Mouse (Mus musculus) bone marrow, adult 2 months (tissue): ENCODE data around the gene Plpp3. TPM values are rescaled to one million over a fixed set of nuclear protein-coding genes. Genes with fewer than 3 reads are reported as not detected.

Source experiments
- H3K27ac ChIP-seq: fragments of 200-500 bp; 2 replicates; pipeline ENCODE4 v1.5.1; 2012; ENCODE audit warnings: low read depth, mild to moderate bottlenecking, control low read depth, inconsistent platforms, low read length; ENCODE audit not compliant: control insufficient read depth, poor library complexity, insufficient read depth
- H3K4me1 ChIP-seq: fragments of 200-500 bp; 2 replicates; pipeline ENCODE4 v1.6.1; 2011; ENCODE audit warnings: low read length; ENCODE audit not compliant: control insufficient read depth, insufficient read depth
- H3K4me3 ChIP-seq: fragments of 200-500 bp; replicated peaks from 2 replicates; pipeline ENCODE3; 2011; ENCODE audit warnings: mild to moderate bottlenecking, low read depth, low read length, control low read depth; ENCODE audit not compliant: control insufficient read depth
- CTCF ChIP-seq: fragments of 200-500 bp; IDR thresholded peaks from 2 replicates; pipeline ENCODE4 v1.5.1; 2011; ENCODE audit warnings: low read length, control low read depth; ENCODE audit not compliant: control insufficient read depth, insufficient read depth
- POLR2A ChIP-seq: fragments of 200-500 bp; IDR thresholded peaks from 2 replicates; pipeline ENCODE4 v1.6.1; 2011; ENCODE audit warnings: low read depth, mild to moderate bottlenecking, control low read depth, low read length, borderline replicate concordance; ENCODE audit not compliant: control insufficient read depth
- WGBS: fragments of 180-500 bp; shearing (Covaris S2); methylation state at CpG from one replicate; pipeline ENCODE4 v1.1.7; 2018; 5-methylcytosine and 5-hydroxymethylcytosine counted together
- polyA plus RNA-seq: library from polyadenylated mRNA; stranded (reverse); fragments of >200 nt; gene quantifications from 2 replicates; pipeline ENCODE4 v1.2.4, GENCODE M21; 2011; ENCODE audit warnings: low replicate concordance; ENCODE audit not compliant: missing spikeins, insufficient read depth, insufficient read length

The Plpp3 gene
- polyA plus RNA-seq, 1 experiment, result 7.9 TPM

DNA sequence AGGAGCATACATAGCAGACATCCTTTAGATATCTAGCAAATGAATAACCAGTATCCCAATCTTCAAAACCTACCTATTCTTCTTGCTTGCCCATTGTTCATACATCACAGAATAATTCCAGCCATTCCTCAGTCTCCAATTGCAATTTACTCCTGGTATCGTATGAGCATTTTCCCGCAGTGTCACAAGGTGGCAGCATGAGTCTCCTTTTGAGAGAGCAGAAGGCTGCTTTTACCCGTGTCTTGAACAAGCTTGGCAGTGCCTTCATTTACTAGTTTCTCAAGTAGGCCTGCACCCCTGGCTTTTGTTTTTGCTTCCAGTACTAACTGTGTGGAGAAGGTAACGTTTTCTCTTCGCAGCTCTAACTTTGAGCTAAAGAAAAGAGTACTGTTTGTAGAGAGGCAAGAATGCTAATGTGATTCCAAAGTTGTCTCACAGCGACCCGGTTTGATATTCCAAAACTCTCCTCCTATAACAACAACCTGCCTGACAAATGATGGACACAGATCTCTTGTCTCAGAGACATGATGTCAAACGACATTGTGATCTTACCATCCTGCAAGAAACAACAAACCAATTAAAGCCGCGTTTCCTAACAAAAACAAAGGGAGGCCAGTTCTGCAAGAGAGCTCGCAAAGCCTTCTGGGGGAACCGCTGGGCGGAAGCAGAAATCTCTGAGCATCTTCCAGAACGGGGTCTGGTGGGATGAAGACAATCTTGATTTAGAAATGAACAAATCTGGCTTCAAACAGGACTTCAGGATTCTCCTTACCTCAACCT is 5.0 kb upstream of the Plpp3 start:
- WGBS, result 49% methylated on average over 14 of the region's 14 CpGs
- Histone ChIP-seq H3K27ac (no peak overlapping the region), H3K4me1 (no peaks in the 10 kb centered on the region), H3K4me3 (no peak overlapping the region)
- TF ChIP-seq POLR2A, result no peak
- peak; percentile 39 for TF ChIP-seq CTCF

DNA sequence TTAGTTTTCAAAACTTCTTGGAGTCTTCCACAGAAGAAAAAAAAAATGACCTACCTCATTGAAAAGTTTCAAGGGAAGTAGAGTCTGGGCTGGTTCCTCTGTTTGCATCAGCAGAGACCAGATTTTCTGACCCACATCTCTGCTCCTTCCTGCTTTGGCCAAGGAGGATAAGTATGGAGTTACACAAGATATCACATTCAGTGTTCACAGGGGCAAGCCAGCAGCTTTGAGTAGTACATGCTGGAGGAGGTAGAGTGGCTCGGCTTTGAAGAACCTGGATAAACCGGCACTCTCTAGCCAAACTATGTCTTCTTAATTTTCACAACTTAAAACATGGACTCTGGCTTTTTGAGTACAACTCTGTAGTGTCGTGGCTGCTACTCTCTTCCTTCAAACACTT is 3.9 kb upstream of the Plpp3 start:
- Histone ChIP-seq H3K4me1 (no peaks in the 10 kb centered on the region), H3K4me3 (no peak overlapping the region), H3K27ac (no peak overlapping the region)
- no peak for TF ChIP-seq CTCF
- no peak for TF ChIP-seq POLR2A
- WGBS, result 65% methylated on average over 3 of the region's 3 CpGs

DNA sequence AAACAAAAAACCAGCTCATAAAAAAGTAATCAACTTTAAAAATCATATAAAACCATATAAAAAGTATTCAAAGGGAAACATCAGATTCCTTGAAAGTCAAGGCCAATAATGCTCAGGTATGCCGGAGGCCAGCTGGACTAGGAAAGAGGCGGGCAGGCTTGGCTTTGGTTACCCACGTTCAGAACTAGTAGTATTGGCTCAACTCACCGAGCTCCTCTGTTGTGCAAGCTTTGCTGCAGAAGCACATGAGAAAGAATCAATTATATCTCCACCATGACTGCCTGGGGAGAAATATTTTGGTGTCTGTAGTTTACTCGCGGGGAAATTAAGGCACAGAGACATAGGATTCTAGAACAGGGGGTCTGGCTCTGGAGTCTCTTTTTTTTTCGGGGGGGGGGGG is 866 bp upstream of the Plpp3 start:
- no peak overlapping the region for H3K4me3 ChIP-seq
- WGBS, result 55% methylated on average over 7 of the region's 7 CpGs

DNA sequence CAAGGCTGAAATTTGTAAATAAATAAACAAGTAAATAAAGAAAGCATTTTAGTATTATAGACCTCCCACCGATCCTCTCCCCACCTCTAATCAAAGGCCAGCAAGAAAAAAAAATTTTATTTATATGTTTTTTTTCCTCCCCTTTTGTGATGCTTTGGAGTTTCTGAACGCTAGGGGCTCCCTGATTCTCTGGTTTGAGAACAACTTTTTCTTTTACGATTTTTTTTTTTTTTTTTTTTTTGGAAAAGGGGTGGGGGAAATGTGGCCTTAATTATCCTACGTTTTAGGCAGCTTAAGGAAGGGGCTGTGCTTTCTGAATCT is 232 bp upstream of the Plpp3 start:
- Histone ChIP-seq H3K27ac (no peak overlapping the region), H3K4me1 (no peaks in the 10 kb centered on the region; the same call in 1 of the 2 replicates), H3K4me3 (peak overlapping the region; percentile 71)
- WGBS, result 0% methylated on average over 4 of the region's 4 CpGs
- TF ChIP-seq CTCF (no peak), POLR2A (no peak)

More for the DNA sequence above, 866 bp upstream of the Plpp3 start:
- Histone ChIP-seq H3K27ac (no peak overlapping the region), H3K4me1 (no peaks in the 10 kb centered on the region; the same call in 1 of the 2 replicates)
- TF ChIP-seq CTCF, result no peak
- TF ChIP-seq POLR2A, result no peak

DNA sequence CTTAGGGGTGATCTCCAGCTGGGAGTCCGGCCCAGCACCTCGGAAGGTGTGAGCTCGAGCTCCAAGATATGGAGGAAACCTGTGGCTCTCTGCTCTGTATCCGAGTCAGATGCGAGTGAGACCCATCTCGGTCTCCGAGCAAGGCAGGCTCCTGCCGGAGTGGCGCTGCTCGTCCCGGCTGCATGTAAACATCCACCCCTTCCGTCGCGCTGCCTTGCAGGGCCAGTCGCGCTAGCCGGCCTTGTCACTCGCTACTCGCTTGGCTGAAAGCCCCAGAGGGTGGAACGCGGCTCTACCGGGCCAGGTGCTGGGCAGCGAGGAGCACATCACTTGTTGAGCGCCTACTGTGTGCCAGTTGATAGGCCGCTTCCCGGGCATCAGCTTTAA is 1.0 kb downstream of the Plpp3 start:
- H3K27ac ChIP-seq, result peak overlapping the region; percentile 3; the same call in 1 of the 2 replicates
- peak overlapping the region; percentile 64 for H3K4me3 ChIP-seq
- peak; percentile 0; the same call in 1 of the 2 replicates for TF ChIP-seq CTCF
- TF ChIP-seq POLR2A, result 0 out of 2 replicates have a peak, but pooled peaks have one; percentile 25
- no peaks in the 10 kb centered on the region; the same call in 1 of the 2 replicates for H3K4me1 ChIP-seq
- WGBS, result under 1% methylated on average over 26 of the region's 26 CpGs

DNA sequence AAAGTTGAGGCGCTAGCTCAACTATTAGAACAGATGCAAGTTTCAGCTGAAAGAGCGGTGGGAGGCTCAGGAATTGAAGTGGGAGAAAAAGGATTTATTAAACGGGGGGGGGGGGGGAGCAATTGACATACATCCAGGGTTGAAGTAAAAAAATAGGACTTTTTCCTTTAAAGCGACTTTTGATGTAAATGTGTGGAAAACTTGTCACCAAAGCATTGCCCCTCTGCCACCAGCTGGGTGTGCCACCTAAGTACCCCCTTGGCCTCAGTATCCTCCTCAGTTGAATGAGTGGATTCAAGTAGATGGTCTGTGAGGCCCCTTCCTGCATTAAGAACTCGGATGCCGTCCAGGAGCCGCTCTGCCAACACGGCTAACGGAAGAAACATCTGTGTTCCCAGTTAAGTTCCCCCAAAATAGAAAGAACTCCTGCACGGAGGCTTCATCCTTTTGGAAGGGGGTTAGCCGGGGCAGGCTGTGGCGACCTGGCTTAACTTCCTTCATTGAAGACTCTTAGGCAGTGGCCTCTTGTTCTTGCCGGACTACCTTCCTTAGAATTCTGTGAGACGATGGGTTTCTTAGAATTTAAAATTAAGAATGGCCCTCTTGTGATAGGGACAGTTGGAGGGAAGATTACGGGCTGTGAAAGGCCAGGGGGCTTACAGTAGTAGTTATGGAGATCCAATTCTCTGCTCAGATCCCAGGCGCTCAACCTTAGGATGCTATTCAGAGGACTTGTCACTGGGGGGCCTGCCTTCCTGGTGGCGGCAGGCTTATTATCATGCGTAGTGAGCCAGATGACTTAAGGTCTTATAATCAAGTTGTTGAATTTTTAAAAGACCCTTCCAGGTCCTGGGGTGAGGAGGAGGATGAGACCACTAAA is 1.7 kb downstream of the Plpp3 start:
- H3K4me1 ChIP-seq, result no peaks in the 10 kb centered on the region; the same call in 1 of the 2 replicates
- peak overlapping the region; percentile 64 for H3K4me3 ChIP-seq
- TF ChIP-seq POLR2A (no peak), CTCF (no peak)
- no peak overlapping the region for H3K27ac ChIP-seq
- WGBS, result 47% methylated on average over 18 of the region's 18 CpGs

DNA sequence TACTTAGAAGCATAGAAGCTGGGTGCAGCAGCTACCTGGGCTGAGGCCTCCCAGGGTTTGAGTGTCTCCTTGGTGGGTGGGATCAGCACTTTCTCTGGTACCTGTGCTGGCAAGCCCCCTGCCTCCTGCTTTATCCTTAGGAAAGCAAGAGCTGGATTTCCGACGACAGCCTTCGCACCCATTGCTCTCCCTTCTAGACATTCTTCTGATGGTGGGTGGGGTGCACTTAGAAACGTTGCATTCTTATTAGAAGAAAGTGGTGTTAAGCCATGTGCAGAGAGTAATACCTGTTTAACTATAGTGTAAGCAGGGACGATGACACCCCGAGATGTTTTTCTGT is 2.4 kb downstream of the Plpp3 start:
- WGBS, result 83% methylated on average over 6 of the region's 6 CpGs
- TF ChIP-seq CTCF (no peak), POLR2A (no peak)
- Histone ChIP-seq H3K4me3 (peak overlapping the region; percentile 6), H3K4me1 (no peaks in the 10 kb centered on the region; the same call in 1 of the 2 replicates), H3K27ac (no peak overlapping the region)

DNA sequence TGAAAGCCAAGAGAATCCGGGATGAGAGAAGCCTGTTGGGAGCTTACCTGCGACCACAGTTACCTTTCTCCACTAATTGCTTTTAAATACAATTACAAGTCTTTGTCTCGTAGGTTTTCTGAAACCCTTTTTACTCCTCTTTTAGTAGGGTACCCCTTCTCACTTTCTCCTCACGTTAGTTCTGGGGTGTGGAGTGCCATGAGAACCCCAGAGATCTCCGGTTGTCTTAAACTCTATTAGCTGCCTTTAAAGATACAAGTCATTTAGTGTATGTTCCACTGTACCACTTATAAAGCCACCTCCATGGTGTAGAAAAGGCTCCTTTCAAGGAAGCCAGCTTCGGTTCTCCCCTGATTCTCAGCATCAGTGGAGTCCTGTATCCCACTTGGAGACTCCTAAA is 3.3 kb downstream of the Plpp3 start:
- TF ChIP-seq POLR2A, result no peak
- no peak for TF ChIP-seq CTCF
- H3K4me3 ChIP-seq, result no peak overlapping the region
- WGBS, result 78% methylated on average over 6 of the region's 6 CpGs
- no peaks in the 10 kb centered on the region; the same call in 1 of the 2 replicates for H3K4me1 ChIP-seq
- H3K27ac ChIP-seq, result no peak overlapping the region
